Mouse (Mus musculus) forebrain, embryonic 12.5 days (tissue): ENCODE results near the gene Phgr1. TPM values are rescaled to one million over a fixed set of nuclear protein-coding genes. Genes with fewer than 3 reads are reported as not detected.
A peak's percentile ranks its signal among the peaks of the same experiment; 100 is the strongest.

Source experiments
- ATAC-seq: fragments of 200-750 bp; cut with Nextera tagmentation; 2 replicates; pipeline ENCODE4 v1.8.0; 2017; ENCODE audit warnings: moderate TSS enrichment; ENCODE audit not compliant: low FRiP score
- H3K27ac ChIP-seq: fragments of 300-500 bp; sonication (generic); 2 replicates; pipeline ENCODE4 v1.5.1; 2016; ENCODE audit warnings: mild to moderate bottlenecking
- H3K27me3 ChIP-seq: fragments of 300-500 bp; sonication (generic); 2 replicates; pipeline ENCODE4 v1.6.1; 2016; ENCODE audit warnings: mild to moderate bottlenecking
- H3K36me3 ChIP-seq: fragments of 300-500 bp; sonication (generic); replicated peaks from 2 replicates; pipeline ENCODE4 v1.6.1; 2016; ENCODE audit warnings: mild to moderate bottlenecking
- H3K4me1 ChIP-seq: fragments of 300-500 bp; sonication (generic); 2 replicates; pipeline ENCODE4 v1.6.1; 2016
- H3K4me2 ChIP-seq: fragments of 300-500 bp; sonication (generic); 2 replicates; pipeline ENCODE4 v1.6.1; 2016; ENCODE audit warnings: mild to moderate bottlenecking, moderate library complexity
- H3K4me3 ChIP-seq: fragments of 300-500 bp; sonication (generic); replicated peaks from 2 replicates; pipeline ENCODE4 v1.5.1; 2016; ENCODE audit warnings: mild to moderate bottlenecking
- H3K9ac ChIP-seq: fragments of 300-500 bp; sonication (generic); 2 replicates; pipeline ENCODE4 v1.6.1; 2016; ENCODE audit warnings: mild to moderate bottlenecking
- H3K9me3 ChIP-seq: fragments of 300-500 bp; sonication (generic); 2 replicates; pipeline ENCODE4 v1.6.1; 2016
- WGBS: fragments of 180-500 bp; shearing (Covaris S2); methylation state at CpG from one replicate; pipeline ENCODE4 v1.1.7; 2016; 5-methylcytosine and 5-hydroxymethylcytosine counted together
- polyA plus RNA-seq: library from polyadenylated mRNA; unstranded; fragments of >200 nt; fragmentation: Nextera tagmentation; extraction: Ambion mirVana; gene quantifications from 2 replicates; pipeline ENCODE4 v1.2.1, GENCODE M21; 2016

Phgr1 gene
- not detected in 2 replicates for polyA plus RNA-seq

DNA sequence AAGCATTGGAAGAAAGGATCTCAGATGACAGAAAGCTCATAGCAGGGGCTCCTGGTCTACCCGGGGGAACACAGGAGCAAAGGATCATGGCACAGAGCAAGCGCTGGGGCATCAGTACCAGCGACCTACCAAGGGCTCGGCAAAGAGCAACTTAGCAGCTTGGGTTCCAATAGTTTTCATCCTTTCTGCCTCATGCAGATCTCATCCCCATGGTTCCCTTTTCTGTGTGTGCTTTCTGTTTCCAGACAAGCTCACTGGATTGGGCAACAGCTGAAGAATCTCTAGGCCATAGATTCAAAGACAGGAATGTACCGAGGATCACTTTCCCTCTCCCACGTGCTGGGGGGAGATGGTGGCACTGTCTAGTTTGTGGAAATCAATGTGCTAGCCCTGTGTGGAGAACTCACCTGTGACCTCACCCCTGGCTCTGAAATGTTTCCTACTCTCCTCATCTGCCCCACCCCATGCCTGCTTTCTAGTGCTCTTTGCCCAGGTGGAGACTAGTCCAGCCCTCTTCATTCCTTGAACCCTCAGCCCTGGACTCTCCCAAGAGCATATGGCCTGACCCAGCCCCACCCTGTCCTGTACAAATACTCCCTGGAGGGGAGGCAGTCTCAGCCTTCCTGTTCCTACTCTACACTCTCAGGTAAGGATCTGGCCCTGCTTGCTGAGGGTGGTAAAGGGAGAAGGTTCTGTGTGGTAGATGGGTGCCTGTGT is at the start of gene Phgr1:
Gene Phgr1 (plus strand): TSS at position 612 of the 717 bp plus-strand sequence.
- peaks cover 5% of the 10 kb centered on the region; the same call in 1 of the 2 replicates for H3K27me3 ChIP-seq
- H3K4me3 ChIP-seq: no peak within 1 kb of the TSS
- peaks cover 3% of the 10 kb centered on the region; the same call in 1 of the 2 replicates for H3K4me1 ChIP-seq
- 82% methylated on average over 6 of the region's 6 CpGs for WGBS
- no peak within 1 kb of the TSS for H3K9ac ChIP-seq
- H3K9me3 ChIP-seq: no peaks in the 10 kb centered on the region
- ATAC-seq: no peak
- H3K27ac ChIP-seq: no peak within 1 kb of the TSS
- no peaks in the 10 kb centered on the region for H3K36me3 ChIP-seq
- no peak within 1 kb of the TSS for H3K4me2 ChIP-seq

DNA sequence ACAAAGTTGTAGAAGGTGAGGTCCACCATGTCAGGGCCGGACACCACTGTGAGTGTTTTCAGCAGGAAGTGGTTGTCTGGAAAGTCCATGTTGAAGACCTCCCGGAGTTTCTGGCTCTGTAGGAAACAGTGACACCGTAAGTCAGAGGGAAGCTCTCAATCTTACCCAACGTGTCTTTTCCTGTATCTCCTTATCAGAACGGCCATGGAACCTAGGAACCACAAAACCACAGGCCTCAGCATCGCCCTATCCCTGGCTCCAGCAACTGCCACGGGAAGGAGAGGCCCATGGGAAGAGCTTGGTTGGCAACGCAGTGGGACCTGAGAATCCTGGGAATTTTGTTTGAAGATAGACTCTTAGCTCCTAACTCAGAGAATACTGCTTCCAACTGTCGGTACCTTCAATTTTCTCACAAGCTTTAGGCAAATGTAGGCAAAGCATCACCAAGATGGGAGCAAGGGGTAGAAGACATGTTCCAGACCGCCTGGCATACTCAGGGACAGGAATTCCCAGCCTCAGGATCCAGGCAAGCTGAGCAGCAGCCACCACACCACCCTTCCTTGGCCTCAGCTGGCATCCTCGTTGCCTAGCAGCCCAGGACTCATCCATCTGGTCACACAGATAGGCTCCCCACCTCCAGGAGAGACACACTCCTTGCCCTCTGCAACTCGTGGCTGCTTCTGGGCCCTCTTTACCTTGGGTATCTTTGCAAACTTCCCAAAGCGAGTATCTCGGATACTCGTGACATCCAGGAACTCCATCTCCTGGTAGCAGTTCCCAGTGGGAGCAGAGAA is 48.7 kb upstream of the Phgr1 start:
- H3K4me2 ChIP-seq: no peak overlapping the region
- H3K4me3 ChIP-seq: no peak overlapping the region
- ATAC-seq: no peak
- peaks cover 4% of the 10 kb centered on the region for H3K4me1 ChIP-seq
- peaks cover 41% of the 10 kb centered on the region for H3K27me3 ChIP-seq
- WGBS: 87% methylated on average over 15 of the region's 15 CpGs
- H3K9ac ChIP-seq: no peak overlapping the region
- H3K36me3 ChIP-seq: no peaks in the 10 kb centered on the region
- no peak overlapping the region for H3K27ac ChIP-seq
- H3K9me3 ChIP-seq: no peaks in the 10 kb centered on the region

DNA sequence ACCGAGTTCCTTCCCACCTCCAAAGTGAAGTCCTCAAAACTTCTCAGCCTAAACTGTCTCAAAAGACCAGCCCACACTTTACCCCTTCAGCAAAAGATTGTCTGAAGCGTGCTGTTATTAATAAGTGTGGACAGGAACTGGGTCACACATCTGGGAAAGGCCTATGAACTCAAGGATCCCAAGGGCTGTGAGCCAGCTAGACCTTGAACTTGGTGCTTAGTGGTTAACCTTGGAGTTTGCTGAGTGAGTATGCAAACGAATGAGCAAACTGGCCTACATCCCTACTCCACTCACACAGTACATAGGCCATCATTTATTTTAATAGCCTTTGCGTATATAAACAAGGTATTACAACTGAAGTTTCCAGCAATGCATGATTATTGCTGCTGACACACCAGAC is 47.1 kb upstream of the Phgr1 start:
- no peaks in the 10 kb centered on the region for H3K36me3 ChIP-seq
- H3K4me3 ChIP-seq: no peak overlapping the region
- H3K27ac ChIP-seq: no peak overlapping the region
- H3K9ac ChIP-seq: no peak overlapping the region
- no peak for ATAC-seq
- H3K27me3 ChIP-seq: peaks cover 54% of the 10 kb centered on the region
- WGBS: 88% methylated on average over 4 of the region's 4 CpGs
- H3K4me1 ChIP-seq: peaks cover 4% of the 10 kb centered on the region
- H3K4me2 ChIP-seq: no peak overlapping the region
- H3K9me3 ChIP-seq: no peaks in the 10 kb centered on the region

DNA sequence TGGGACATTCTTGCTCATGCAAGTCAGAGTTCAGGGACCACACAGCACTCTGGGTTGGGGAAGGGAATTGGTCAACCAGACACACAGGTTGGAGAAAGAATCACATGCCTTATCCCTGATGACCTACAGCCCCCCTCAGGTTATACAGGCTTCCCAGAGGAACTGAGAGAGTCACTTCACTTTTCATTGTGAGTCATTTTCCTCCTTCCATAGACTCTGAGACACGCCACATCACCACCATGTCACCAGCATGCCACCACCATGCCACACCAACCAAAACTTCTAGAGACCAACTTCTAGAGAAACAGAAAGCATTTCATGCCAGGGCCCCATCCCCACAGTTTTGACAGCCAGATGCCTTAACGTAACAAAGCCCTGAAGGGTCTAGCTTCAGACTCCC is 45.7 kb upstream of the Phgr1 start:
- Histone ChIP-seq H3K9ac (no peak overlapping the region), H3K27ac (no peak overlapping the region), H3K27me3 (peaks cover 63% of the 10 kb centered on the region), H3K36me3 (no peaks in the 10 kb centered on the region), H3K4me3 (no peak overlapping the region), H3K4me1 (peaks cover 4% of the 10 kb centered on the region), H3K4me2 (no peak overlapping the region), H3K9me3 (no peaks in the 10 kb centered on the region)
- ATAC-seq: no peak
- 80% methylated on average over 2 of the region's 2 CpGs for WGBS

DNA sequence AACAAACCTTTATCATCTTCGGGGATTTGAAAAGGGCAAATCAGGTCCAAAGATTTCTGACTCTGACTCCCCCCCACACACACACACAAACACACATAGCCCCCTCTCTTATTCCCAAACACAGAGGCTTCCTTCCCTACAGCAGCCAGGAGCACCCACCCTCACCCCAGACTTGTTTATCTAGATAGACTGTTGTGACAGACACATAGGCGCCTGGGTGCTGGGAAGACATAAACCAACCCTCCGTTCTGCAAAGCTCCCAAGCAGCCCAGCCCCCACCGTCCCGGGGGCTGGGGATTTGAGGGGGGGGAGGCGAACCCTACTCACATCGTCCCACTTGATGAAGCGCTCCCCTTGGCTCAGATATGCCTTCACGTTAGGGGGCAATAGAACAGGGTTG is 44.7 kb upstream of the Phgr1 start:
- no peaks in the 10 kb centered on the region for H3K9me3 ChIP-seq
- peaks cover 4% of the 10 kb centered on the region for H3K4me1 ChIP-seq
- no peak for ATAC-seq
- no peaks in the 10 kb centered on the region for H3K36me3 ChIP-seq
- no peak overlapping the region for H3K27ac ChIP-seq
- H3K4me3 ChIP-seq: no peak overlapping the region
- no peak overlapping the region for H3K4me2 ChIP-seq
- H3K27me3 ChIP-seq: peaks cover 60% of the 10 kb centered on the region
- WGBS: 29% methylated on average over 9 of the region's 9 CpGs
- H3K9ac ChIP-seq: no peak overlapping the region

DNA sequence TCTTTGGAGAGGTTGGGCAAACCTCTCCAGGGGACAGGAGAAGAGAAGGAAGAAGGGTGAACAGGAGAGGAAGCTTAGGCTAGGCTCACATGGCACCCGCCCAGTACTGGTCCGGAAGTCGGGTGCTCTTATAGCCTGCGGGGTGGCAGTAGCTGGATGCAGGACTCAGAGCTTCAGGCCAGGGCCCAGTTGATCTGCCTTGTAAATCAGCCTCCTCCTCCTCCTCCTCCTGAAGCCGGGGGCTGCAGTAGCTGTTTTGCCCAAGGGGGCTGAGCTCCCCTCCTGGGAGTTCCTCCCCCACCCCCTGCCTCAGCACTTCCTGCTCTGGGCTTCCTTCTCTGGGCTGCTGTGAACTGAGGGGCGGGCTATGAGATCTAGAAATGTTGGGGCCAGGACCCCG is 44.2 kb upstream of the Phgr1 start, which contains the start of gene Plcb2:
Gene Plcb2 (minus strand): TSS at position 102 of the 400 bp plus-strand sequence.
- Histone ChIP-seq H3K36me3 (no peaks in the 10 kb centered on the region), H3K9me3 (no peaks in the 10 kb centered on the region), H3K4me2 (no peak within 1 kb of the TSS), H3K4me3 (no peak within 1 kb of the TSS), H3K9ac (no peak within 1 kb of the TSS), H3K27ac (no peak within 1 kb of the TSS), H3K4me1 (peaks cover 4% of the 10 kb centered on the region), H3K27me3 (peaks cover 56% of the 10 kb centered on the region)
- ATAC-seq: no peak
- WGBS: 21% methylated on average over 7 of the region's 7 CpGs

DNA sequence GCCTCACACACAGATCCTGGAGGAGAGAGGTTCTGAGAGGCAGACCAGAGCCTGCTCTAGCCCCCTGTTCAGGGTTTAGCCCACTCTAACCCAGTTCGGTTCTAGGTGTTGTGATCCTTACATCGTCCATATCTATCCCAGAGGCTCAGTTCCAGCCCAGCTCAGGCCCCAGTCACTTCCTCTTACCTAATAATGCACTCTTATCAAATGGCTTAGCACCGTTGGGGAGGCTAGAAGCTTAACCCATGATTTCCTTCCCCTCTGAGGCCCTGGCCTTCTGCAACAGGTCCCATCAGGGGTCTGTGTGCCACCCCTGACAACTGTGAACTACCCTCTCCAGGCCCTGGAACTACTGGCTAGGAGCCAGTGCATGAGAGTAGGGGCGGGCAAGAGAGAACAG is 43.4 kb upstream of the Phgr1 start:
- Histone ChIP-seq H3K27ac (no peak overlapping the region), H3K4me3 (no peak overlapping the region), H3K4me2 (no peak overlapping the region), H3K9ac (no peak overlapping the region), H3K27me3 (peaks cover 56% of the 10 kb centered on the region), H3K4me1 (peaks cover 4% of the 10 kb centered on the region), H3K9me3 (no peaks in the 10 kb centered on the region), H3K36me3 (no peaks in the 10 kb centered on the region)
- WGBS: 55% methylated on average over 4 of the region's 4 CpGs
- ATAC-seq: no peak

DNA sequence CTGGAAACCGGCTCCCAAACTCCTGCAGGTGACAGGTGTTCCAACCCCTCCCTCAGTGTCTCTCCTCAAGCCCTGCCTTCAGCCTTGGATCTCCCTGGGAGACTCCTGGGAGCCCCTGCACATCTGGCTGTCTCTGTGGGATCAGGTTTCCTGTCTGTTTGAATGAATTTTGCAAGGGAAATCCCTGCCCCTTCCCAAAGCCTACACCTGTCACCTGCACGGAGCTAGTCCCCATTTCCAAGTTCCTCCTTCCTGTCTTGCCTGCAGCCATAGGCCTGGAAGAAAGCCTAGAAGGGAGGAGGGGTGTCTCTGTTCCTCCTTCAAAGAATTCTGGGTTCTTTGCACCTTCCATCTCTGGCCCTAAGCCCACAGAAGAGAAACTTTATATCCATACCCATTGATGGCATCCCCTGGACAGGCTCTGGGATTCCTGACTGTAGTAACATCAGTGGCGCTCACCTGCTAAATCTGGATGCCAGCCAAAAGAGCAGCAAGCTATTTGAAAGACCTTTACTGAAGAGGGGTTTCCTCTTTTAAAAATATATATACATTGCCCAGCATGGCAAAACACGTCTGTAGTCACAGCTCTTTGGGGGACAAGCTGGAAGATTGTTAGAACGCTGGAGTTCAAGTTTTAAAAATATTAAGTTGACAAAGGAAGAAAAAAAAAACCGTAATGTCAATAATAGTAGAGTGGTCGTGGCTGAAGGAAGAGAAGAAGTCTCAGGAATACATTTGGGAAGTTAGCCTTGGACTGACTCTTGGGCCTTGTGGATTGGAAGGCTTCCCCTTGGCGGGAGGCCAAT is 42.5 kb upstream of the Phgr1 start:
- Histone ChIP-seq H3K27me3 (peaks cover 56% of the 10 kb centered on the region), H3K9me3 (no peaks in the 10 kb centered on the region), H3K27ac (no peak overlapping the region), H3K36me3 (no peaks in the 10 kb centered on the region), H3K4me3 (no peak overlapping the region), H3K4me2 (no peak overlapping the region), H3K4me1 (peaks cover 4% of the 10 kb centered on the region), H3K9ac (no peak overlapping the region)
- ATAC-seq: no peak
- WGBS: 26% methylated on average over 8 of the region's 8 CpGs

DNA sequence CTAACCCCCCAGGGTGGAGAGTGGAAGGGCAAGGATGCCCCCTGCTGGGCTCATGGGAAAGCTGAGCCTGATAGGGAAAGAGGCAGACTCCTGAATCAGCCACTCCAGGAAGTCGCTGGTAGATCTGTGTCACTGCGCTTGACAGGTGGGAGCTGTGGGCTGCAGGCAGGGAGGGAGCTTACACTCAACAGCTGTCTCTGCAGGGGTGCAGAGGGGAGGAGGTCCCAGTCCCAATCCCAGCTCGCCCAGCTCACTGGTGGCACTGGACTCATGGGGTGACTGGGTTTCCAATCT is 42.0 kb upstream of the Phgr1 start:
- Histone ChIP-seq H3K4me2 (no peak overlapping the region), H3K4me3 (no peak overlapping the region), H3K27ac (no peak overlapping the region), H3K4me1 (peaks cover 4% of the 10 kb centered on the region), H3K9ac (no peak overlapping the region), H3K36me3 (no peaks in the 10 kb centered on the region), H3K27me3 (peaks cover 56% of the 10 kb centered on the region), H3K9me3 (no peaks in the 10 kb centered on the region)
- peak; percentile 51; the same call in 1 of the 2 replicates for ATAC-seq
- WGBS: 4% methylated on average over 3 of the region's 3 CpGs

DNA sequence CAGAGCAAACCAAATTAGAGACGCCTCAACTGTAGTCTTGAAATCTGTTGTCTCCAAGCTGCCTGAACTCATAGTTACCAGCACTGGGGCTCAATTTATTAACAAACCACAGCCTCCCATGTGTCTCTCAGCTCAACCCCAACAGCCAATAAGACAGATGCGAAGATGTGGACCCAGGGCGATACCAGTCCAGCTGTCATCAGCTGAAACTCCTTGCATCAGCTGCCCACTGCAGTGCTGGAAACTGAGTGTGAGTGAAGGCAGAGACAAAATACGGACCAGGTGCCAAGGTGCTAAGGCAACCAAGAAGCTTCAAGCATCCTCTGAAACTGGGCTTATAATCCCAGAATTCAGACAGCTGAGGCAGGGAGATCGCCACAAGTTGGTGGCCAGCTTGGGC is 40.6 kb upstream of the Phgr1 start:
- no peak for ATAC-seq
- no peaks in the 10 kb centered on the region for H3K9me3 ChIP-seq
- no peak overlapping the region for H3K4me3 ChIP-seq
- H3K4me2 ChIP-seq: no peak overlapping the region
- no peak overlapping the region for H3K27ac ChIP-seq
- no peaks in the 10 kb centered on the region for H3K36me3 ChIP-seq
- WGBS: 89% methylated on average over 5 of the region's 5 CpGs
- peaks cover 44% of the 10 kb centered on the region for H3K27me3 ChIP-seq
- H3K4me1 ChIP-seq: peaks cover 4% of the 10 kb centered on the region
- H3K9ac ChIP-seq: no peak overlapping the region

DNA sequence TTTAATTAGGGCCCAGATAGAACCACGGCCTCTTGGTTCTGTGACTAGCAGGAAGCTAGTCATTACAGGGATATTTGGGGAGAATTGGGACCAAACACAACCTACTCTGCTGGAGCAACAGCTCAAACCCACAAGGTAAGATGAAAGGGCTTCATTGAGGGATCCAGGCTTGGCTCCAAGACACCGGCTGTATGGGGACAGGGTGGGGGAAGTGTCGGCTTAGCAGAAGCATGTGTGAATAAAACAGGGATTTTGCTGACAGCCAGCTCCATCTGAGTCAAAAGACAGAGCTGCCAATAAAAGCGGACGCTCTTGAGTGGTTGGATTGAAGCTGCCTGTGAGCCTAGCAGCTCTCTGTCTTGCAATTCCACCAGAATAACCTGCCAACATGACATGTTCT is 39.2 kb upstream of the Phgr1 start:
- H3K4me3 ChIP-seq: no peak overlapping the region
- H3K4me1 ChIP-seq: peaks cover 4% of the 10 kb centered on the region
- no peak overlapping the region for H3K27ac ChIP-seq
- no peaks in the 10 kb centered on the region for H3K36me3 ChIP-seq
- H3K27me3 ChIP-seq: peaks cover 31% of the 10 kb centered on the region
- H3K9me3 ChIP-seq: no peaks in the 10 kb centered on the region
- H3K9ac ChIP-seq: no peak overlapping the region
- WGBS: 59% methylated on average over 5 of the region's 5 CpGs
- no peak for ATAC-seq
- no peak overlapping the region for H3K4me2 ChIP-seq

DNA sequence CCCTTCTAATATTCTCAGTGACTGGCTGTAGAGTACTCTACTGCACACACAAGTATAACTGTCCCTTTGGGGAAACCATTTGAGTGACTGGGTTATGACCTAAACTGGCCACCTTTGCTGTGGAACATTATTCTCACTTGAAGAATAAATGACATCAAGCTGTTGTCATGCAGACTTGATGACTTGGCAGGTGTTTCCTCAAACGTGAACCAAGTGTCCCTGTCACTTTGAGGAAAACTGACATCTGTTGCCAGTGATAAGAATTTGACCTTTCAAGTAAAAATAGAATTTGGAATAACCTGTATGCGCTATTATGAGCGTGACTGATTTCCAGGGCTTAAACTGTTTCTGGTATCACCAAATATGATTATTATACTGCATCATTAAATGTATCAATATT is 32.2 kb upstream of the Phgr1 start:
- Histone ChIP-seq H3K27ac (no peak overlapping the region), H3K4me2 (no peak overlapping the region), H3K4me1 (peaks cover 9% of the 10 kb centered on the region), H3K9me3 (no peaks in the 10 kb centered on the region), H3K36me3 (no peaks in the 10 kb centered on the region), H3K4me3 (no peak overlapping the region), H3K27me3 (peaks cover 38% of the 10 kb centered on the region), H3K9ac (no peak overlapping the region)
- WGBS: 73% methylated on average over 3 of the region's 3 CpGs
- no peak for ATAC-seq
